Mouse (Mus musculus) lung, adult 2 months (tissue): ENCODE data around the gene Bbox1.

Experiments used
- CTCF ChIP-seq: fragments of 200-500 bp; IDR thresholded peaks from 2 replicates; pipeline ENCODE4 v1.5.1; 2011; ENCODE audit warnings: mild to moderate bottlenecking, low read length, control low read depth; ENCODE audit not compliant: insufficient read depth
- POLR2A ChIP-seq: fragments of 200-500 bp; IDR thresholded peaks from 2 replicates; pipeline ENCODE4 v1.6.1; 2011; ENCODE audit warnings: low read depth, mild to moderate bottlenecking, control low read depth, low read length, borderline replicate concordance; ENCODE audit errors: extremely low read depth

GRCm38 (mm10) chr2:110302261-110302660 lies 12.1 kb downstream of the Bbox1 start:
- no peak for TF ChIP-seq POLR2A
- TF ChIP-seq CTCF: no peak
